Mouse (Mus musculus): Measurements from ENCODE around the gene Bcl2l14. TPM values are rescaled to one million over a fixed set of nuclear protein-coding genes. Genes with fewer than 3 reads are reported as not detected.

Bcl2l14 gene
- total RNA-seq, 1 experiment from 2014 or later: 0.15 TPM

DNA sequence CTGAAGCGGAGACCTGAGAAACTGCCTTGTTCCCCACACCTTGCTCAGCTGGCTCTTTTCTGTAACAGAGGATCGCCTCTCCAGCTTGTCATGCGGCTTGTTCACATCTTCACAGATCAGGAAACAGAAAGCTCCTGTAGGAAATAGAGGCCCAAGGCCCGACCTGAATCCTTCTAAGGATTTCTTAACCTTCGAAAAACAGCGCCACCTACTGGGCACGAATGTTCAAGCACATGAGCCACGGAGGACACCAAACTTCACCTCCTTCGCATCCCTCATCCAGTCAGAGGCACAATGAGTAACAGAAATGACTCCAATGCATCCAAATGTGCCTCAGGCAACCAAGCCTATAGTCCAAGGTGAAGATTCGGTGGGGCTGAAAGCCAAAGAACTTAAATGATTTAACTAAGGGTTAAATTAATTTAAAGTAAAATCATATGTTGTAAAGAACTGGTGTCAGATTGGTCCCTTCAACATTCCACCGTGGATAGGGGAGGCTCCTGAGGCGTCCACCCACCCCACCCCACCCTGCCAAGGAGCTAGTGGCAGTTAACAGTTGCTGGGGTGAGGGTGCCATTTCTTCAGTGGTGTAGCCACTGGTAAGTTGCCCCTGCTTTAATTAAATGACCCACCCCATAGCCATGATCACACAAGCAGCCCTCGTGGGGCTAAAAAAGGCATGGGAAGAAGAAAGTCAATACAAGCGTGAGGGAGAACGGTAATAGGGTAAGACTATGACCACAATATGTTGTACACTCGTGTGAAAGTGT lies 7.0 kb downstream of the Bcl2l14 start:
- peak; percentile 84 for DNase-seq

DNA sequence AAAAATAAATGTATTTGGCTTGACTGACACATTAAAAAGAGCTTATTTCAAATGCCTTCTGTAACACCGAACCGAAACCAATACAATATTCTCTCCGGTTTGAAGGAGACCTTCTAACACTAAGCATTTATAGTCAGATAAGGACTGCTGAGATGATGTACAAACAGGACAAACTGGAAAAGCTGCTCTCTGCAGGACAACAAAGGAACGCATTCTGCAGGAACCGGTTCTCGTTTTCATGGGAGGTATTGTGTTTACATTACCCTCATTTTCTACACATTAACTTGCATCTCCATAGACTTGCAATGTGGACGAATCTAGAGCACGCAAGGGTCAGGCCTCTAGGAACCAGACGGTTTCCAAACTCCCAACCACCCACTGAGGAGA lies 7.6 kb downstream of the Bcl2l14 start:
- no peak for DNase-seq

DNA sequence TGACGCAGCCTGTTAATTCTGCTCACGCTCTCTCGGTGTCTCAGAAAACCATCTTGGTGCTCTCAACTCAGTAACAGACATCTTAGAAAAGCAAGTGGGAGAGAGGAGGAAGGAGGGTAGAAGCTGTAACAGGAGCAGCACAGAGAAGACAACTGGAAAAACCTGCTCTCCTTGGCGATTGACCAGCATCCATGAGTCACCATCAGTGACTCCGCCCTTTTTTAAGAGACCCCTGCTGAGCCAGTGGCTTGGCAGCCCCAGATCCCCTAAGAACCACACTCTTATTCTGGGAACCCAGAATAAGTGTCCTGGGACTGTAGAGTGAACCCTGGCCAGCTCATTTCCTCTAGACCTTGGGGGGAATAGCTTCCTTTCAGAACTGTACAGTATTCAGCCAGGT lies 11.1 kb downstream of the Bcl2l14 start:
- no peak for DNase-seq

DNA sequence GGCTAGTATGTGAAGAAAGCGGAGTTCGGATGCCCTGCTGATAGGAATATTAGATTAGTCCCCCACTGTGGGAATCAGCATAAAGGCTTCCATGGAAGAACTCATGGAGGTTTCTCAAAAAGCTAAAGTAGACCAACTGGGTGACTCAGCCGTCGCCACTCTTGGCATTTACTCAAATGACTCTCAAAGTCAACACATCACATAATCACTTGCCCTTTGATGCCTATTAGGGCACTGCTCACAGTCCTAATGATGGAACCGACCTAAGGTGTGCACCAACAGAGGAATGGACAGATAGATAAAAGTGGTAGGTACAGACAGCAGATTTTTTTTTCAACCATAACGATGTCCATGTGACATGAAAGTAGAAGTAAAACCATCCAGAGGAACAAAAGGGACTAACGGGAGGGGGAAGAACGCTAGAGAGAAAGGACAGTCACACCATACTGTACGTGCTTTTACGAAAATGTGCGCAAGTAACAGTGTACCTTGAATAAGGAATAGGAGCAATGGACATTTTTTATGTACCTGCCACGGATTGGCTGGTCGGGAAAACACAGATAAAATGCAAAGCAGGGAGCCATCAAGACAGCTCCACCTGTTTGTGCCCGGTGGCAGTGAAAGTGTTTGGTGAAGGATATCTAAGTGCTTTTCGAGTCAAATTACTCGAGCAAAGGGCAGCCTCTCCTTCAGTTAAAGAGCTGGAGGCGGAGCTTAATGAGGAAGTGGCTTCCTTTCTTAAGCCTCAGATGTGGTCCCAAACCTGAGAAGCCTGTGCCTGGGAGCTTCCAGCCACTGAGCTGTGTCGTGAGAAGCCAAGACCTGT lies 17.8 kb downstream of the Bcl2l14 start:
- DNase-seq: peak; percentile 31

DNA sequence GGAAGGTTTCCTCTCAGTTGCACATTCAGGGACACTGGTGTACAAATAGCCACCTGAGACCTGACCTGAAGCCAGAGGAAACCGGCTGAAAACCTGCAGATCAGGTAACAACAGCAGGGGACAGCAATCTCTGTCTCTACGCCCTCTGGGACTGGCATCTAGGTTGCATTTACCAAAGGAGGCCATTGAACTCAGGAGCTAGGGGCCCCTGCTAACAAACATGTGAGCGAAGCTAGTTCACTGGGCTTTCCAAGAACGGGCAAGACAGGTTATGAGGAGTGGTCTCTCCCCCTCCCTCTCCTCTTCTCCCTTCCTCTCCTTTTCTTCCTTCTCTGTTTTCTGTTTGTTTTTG lies 18.4 kb downstream of the Bcl2l14 start:
- no peak for DNase-seq

DNA sequence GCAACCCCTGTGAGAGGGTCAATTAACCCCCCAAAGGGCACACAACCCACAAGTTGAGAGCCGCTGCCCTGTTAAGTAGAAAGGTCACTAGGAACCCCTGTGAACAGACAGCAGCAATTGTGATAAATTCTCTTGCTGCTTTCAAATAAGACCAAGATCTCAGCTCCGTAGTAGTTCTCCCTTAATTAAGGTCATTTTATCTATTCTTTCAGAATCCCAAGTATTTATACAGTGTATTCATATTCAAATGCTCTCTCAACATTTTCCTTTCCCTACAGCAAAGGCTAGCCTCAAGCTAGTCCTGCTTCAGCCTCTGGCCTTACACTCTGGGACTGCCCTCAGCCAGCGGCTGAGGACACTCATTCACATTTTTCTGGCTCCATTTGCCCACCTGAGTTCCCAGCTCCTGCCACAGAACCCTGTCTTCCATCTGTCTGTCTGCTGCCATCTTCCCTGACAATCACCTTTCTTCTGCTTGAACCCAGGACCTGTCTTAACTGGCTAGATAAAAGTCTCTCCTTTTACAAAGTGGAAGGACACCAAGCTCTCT lies 20.5 kb downstream of the Bcl2l14 start:
- no peak for DNase-seq

DNA sequence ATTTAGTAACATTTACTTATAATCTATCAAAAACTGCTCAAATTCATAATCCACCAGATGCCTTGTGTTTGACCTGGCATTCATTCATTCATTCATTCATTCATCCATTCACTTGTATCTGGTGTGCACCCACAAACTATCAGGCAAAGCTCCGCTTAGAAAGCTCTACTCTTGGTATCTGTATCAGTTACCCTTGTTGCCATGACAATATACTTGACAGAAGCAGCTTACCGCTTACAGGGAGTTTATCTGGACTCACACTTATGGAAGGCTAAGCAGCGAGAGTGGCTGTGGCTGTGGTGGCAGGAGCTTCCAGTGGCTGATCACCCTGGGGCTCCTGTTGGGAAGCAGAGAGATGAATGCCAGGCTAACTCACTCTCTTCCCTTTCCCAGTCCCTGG lies 21.8 kb downstream of the Bcl2l14 start:
- DNase-seq: no peak

DNA sequence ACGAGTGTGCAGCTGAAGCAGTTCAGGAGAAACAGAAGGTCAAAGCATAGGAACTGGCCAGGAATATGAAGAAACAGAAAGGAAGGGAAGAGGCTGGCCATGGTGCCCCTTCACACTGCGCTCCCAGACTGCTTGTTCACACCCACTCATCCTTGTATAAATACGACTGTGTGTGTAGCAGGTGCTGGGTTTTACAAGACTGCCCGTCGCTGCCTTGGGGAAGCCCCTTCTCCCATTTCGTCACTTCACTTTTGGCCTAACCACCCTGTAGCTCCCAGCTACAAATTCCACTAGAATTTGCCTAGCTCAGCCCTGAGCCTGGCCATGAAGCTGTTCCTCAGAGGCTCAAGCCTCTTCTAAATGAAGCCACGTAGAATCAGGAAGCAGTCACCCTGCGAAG lies 24.3 kb downstream of the Bcl2l14 start:
- DNase-seq: no peak

DNA sequence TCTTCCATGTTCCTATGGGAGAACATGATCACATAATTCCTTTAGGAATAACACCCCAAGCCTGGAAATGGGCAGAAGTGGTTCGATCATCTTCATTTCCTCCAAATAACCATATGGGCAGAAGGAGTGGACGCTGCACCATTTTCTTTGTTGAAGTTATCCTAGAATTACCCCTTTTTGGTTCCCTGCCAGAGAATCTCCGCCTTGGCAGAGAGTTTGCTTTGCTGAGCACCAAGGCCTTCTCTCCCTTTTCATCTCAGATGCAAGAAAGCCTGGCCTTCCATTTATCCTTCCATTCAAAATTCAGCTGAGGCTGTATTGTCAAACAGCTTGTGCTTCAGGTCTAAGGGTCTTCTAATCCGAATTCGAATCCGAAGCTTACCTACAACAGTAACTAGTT lies 25.8 kb downstream of the Bcl2l14 start:
- DNase-seq: peak; percentile 70

DNA sequence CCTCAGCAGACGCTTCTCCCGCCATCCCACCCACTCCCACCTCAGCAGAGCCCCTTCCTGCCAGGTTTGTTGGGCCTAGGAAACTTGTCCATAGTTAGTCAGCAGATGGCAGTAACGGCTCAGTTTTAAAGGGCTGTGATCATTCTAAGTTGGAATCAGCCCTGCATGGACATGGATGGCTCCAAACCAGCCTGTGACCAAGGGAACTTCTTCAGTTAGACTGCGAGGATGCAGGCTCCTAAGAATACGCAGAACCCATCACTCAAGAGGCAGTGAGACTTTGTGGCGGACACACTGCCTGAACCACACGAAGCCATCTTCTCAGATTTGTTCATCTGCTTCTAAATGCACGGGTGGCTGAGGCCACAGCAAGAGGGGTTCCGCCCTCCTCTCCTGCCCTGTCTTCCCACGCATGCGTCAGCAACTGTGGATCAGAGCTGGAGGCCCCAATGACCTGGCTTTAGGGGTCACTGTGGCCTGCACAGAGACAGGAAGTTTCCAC lies 29.1 kb downstream of the Bcl2l14 start:
- DNase-seq: peak; percentile 75

DNA sequence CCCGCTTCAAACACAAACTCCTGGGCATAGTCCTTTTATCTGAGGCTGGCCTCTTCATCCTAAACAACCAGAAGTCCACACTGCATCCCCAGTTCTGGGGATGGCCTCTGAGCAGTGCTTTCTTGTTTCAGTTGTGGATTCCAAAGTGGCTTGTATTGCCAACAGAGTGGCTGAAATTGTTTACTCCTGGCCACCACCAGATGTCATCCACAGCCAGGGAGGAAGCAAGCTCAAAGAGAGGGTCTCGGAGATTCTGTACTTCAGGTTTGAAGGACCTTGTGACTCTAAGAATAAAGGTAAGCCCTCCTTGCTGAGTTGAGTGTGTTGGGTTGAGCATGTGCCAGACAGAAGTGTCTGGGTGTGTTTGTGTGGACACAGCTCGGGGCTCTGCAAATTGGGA lies 31.0 kb downstream of the Bcl2l14 start:
- no peak for DNase-seq

DNA sequence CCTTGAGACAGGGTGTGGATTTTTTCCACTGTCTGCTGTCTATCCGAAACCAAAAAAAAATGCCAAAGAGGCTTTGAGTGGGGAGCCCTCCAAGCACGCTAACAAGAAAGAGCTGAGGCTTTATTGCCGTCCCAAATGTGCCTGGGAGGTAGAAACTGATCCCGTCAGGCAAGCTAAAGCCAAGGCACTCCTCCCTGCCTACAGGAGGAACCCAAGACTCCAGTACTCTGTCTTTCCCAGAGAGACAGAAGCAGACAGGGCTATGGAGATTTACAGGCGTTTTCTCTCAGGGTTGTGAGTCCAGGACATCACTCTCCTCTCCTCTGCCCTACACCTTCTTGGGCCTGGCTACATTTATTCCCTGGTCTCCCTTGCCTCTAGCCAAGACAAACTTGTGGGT lies 32.3 kb downstream of the Bcl2l14 start:
- DNase-seq: no peak

DNA sequence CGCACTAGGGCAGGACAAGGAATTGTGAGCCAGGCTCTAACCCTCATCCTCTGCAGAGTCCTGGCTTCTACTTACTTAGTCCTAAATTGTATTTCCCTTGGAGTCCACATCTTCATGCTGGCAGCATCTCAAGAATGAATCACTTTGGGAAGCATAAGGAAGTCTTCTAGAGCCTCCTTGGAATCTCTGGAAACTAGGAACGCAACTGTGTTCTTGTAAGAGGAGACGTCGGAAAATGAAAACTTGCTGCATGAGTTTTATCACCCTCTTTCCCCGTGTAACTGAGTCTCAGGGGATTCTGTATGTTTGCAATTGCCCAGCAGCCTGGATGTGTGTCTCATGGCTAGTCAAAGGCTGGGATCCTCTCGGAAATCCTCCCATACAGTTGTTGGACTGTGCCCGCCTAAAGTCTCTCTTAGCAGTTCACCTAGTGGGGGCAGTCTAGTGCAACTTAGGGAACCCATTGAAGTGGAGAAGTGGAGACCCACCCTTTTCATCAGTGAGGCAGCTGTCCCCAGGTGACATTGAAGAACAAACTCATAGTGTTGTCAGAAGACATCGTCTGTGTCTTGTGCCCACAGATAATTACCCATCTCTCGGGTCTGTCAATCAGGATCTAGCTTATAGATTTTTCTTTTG lies 34.2 kb downstream of the Bcl2l14 start:
- DNase-seq: no peak

DNA sequence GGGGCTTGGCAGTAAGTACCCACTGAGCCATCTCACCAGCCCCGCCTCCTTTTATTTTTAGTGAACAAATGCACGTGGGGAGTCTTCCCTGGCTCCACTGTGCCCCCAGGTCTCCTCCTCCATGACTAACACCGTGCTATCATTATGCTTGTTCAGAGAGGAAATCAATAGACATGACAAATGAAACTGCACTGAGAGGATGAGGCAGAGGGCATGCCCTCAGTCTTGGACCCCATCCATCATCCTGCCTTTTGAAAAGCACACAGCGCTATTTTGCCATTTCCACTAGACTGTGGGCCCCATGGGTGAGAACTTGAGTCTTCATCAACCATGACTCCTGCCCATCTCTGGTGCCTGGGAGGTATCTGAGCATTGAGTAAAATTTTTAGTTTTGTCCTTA lies 35.5 kb downstream of the Bcl2l14 start:
- DNase-seq: no peak

DNA sequence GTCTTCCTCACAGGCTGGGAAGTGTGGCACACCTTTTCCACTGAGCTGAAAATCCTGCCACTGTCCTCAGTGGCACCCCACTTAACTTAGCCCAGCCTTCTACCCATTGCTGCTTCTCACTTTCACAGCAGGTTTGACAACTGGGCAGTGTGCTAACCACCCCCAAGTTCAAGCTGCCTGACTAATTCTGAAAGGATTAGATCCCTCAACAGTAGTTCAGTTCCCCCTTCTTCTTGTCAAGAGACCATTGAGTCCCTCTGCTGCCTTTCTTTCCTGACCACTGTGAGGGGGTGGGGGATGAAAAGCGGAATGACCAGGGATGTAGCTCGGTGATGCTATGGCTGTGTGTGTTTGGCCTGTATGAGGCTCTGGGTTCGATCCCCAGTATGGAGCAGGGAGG lies 37.2 kb downstream of the Bcl2l14 start:
- DNase-seq: no peak

DNA sequence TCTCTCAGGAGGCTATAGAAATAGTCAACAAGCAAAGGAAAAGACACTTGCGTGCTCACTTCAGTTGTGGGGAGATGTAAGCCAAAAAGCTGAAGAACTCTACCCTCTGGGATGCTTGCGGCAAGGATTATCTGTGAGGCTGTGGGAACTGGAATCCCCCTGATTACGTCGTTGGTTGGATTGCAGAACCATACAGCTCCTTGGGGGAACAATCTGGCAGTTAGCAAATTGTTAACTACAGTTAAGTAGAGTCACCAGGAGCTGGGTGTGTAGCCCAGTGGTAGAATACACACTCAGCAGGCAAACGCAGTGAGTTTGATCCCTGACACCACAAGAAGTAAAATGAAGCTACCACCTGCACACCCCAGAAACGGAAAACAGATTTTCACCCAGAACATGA lies 37.9 kb downstream of the Bcl2l14 start:
- DNase-seq: no peak

DNA sequence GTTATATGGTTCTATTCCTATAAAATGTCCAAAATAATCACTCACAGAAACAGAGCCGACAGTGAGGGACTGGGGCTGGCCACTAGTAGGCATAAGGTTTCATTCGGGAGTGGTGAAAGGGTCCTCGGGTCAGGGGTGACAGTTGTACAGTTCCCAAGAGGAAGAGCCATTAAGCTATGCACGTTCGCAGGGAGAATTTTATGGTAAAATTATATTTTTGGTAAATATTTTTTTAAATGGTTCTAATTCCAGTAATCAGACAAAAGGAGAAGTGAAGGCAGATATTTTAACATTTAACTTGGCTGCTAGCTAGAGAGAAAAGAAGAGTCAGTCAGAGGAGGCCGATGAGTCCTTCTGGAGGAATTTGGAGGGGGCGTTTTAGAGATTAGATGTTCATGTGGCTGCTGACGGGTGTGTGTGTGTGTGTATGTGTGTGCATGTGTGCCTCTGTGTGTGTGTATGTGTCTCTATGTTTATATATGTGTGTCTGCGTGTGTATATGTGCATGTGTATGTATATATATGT lies 38.8 kb downstream of the Bcl2l14 start:
- DNase-seq: no peak

DNA sequence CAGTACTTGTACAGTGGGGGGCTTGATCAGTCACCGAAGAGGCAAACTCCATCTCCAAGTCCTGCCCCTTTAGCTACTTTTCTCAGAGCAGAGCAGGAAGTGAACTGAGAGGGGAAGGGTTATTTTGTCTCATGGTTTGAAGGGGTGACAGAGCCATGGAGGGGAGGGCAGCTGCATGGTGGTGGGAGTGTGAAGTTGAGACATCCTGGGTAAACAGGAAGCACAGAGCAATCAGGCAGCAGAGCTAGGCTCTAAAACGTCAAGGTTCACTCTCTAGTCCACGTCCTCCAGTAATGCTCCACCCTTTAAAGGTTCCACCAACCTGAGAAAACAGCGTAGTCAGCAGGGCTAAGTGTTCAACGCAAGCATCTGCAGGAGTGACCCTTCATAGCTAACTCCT lies 40.8 kb downstream of the Bcl2l14 start:
- no peak for DNase-seq

DNA sequence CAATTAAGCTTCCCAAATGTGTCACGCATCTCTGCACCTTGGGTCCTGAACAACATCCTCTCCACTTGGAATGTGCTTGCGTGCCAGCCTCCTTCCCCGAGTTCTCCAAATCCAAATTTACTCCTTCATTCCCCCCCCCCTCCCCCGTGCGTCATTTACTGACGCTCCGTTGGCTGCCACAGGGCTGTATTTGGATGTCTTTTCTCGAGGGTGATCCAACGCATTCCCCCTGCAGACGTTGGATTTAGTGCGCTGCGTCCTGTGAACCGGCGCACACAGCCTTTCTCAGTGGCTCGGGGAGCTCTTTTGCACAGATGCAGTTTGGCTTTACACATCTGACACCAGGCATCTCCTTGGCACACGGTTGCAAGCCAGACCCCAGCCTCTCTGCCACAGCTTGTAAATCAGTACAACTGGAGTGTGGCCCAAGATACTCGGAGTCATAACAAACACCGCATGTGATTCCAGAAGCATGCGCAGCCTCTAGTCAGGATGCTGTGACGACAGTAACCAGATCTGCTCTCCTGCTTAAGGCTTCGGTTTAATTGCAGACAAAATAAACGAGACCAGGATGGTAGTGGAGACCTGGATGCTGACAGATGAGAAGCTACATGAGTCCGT lies 43.4 kb downstream of the Bcl2l14 start:
- peak; percentile 31 for DNase-seq

DNA sequence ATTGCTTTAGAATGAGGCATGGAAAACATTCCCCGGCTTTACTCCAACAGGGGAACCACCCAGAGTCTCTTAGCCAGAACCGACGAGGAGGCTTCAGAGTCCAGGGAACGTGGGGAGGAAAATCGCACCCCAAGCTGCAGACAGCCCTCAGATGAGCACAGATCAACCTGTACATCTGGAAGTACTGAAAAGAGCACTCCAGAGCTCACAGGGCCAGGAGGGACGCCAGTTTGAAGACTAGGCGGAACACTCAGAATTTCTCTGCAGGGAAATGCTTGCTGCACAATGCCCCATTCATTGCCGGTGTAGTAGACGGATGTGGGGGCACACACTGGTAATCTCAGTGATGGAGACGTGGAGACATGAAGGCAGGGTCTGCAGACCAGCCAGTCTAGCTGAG lies 43.9 kb downstream of the Bcl2l14 start:
- no peak for DNase-seq

DNA sequence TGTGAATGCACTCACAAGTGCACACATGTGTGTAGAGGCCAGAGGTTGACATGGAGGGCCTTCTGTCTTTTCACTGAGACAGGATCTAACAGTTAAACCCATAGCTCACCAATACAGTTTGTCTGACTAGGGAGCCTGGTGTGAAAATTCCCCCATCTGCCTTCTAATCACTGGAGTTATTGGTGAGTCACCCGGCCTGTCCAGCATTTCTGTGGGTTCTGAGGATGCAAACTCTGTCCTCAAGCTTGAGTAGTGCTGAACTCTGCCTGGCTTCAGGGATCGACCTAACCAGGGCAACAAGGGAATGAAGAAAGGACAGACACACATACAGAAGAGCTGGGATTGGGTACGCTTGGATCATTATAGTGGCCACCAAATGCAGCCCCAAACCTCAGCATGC lies 45.6 kb downstream of the Bcl2l14 start:
- no peak for DNase-seq

DNA sequence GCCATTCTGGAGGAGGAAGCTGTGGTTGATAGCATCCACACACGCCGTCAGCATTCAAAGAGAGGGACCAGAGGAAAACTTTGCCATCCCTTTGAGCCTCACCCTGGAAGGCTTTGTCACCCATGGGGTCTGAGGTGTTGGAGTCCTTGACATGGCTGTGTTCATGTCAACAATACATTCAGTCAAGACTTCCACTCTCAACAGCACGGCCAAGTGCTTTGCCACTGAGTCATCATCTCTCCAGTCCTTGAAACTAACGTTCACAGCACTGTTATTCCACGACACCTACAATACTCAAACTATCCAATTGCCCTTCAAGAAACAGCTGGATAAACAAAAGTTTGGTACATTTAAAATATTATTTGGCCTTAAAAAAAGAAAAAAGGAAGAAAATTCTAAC lies 46.1 kb downstream of the Bcl2l14 start:
- no peak for DNase-seq

Measured in adrenal gland, postnatal 14 days (tissue).